Mouse (Mus musculus) heart, embryonic 16.5 days (tissue): ENCODE data around the gene Tnk2. TPM values are rescaled to one million over a fixed set of nuclear protein-coding genes. Genes with fewer than 3 reads are reported as not detected.

Experiments
- ATAC-seq: fragments of 200-750 bp; cut with Nextera tagmentation; replicated peaks from 2 replicates; pipeline ENCODE4 v1.8.0; 2017; ENCODE audit warnings: moderate number of reproducible peaks; ENCODE audit not compliant: insufficient read depth, low FRiP score; ENCODE audit errors: extremely low read depth
- H3K27ac ChIP-seq: fragments of 300-500 bp; sonication (generic); 2 replicates; pipeline ENCODE4 v1.5.1; 2014; ENCODE audit warnings: mild to moderate bottlenecking, low read length, control low read depth, moderate library complexity
- H3K27me3 ChIP-seq: fragments of 300-500 bp; sonication (generic); 2 replicates; pipeline ENCODE4 v1.6.1; 2014; ENCODE audit warnings: low read length, mixed read lengths; ENCODE audit not compliant: control insufficient read depth, insufficient read depth
- H3K36me3 ChIP-seq: fragments of 300-500 bp; sonication (generic); 2 replicates; pipeline ENCODE4 v1.6.1; 2014; ENCODE audit not compliant: control insufficient read depth, insufficient read depth
- H3K4me1 ChIP-seq: fragments of 300-500 bp; sonication (generic); 2 replicates; pipeline ENCODE4 v1.6.1; 2014; ENCODE audit warnings: low read length, mixed read lengths; ENCODE audit not compliant: control insufficient read depth, insufficient read depth
- H3K4me2 ChIP-seq: fragments of 300-500 bp; sonication (generic); 2 replicates; pipeline ENCODE4 v1.6.1; 2014; ENCODE audit warnings: low read depth, mild to moderate bottlenecking, control low read depth, low read length
- H3K4me3 ChIP-seq: fragments of 300-500 bp; sonication (generic); 2 replicates; pipeline ENCODE4 v1.5.1; 2014; ENCODE audit warnings: mild to moderate bottlenecking, control low read depth, low read length
- H3K9ac ChIP-seq: fragments of 300-500 bp; sonication (generic); 2 replicates; pipeline ENCODE4 v1.6.1; 2014; ENCODE audit warnings: low read length, control low read depth
- H3K9me3 ChIP-seq: fragments of 300-500 bp; sonication (generic); replicated peaks from 2 replicates; pipeline ENCODE4 v1.6.1; 2016; ENCODE audit warnings: low read length; ENCODE audit not compliant: control insufficient read depth
- WGBS: fragments of 180-500 bp; shearing (Covaris S2); extraction: QIAGEN DNeasy Blood & Tissue Kit; methylation state at CpG from one replicate; pipeline ENCODE4 v1.1.7; 2014; 5-methylcytosine and 5-hydroxymethylcytosine counted together
- polyA plus RNA-seq: library from polyadenylated mRNA; unstranded; fragments of >200 nt; fragmentation: Nextera tagmentation; extraction: Ambion mirVana; gene quantifications from 2 replicates; pipeline ENCODE4 v1.2.1, GENCODE M21; 2015

The Tnk2 gene
- polyA plus RNA-seq, 1 experiment from 2014 or later: 9.0 TPM

- H3K27ac ChIP-seq: no peak overlapping the region
- WGBS: 60% methylated on average over 5 of the region's 5 CpGs
- H3K36me3 ChIP-seq: 0 out of 2 replicates have a peak, but pooled peaks cover 2% of the 10 kb centered on the region
- no peaks in the 10 kb centered on the region for H3K27me3 ChIP-seq
- H3K4me2 ChIP-seq: no peak overlapping the region
- H3K4me1 ChIP-seq: peaks cover 3% of the 10 kb centered on the region; the same call in 1 of the 2 replicates
- no peak overlapping the region for H3K9ac ChIP-seq
- H3K4me3 ChIP-seq: no peak overlapping the region
- H3K9me3 ChIP-seq: no peaks in the 10 kb centered on the region
- ATAC-seq: no peak
Observed at GRCm38 (mm10) chr16:32685998-32686397, 42.3 kb downstream of the Tnk2 start.

GRCm38 (mm10) chr16:32687221-32687620 lies 43.5 kb downstream of the Tnk2 start:
- Histone ChIP-seq H3K9me3 (no peaks in the 10 kb centered on the region), H3K27me3 (no peaks in the 10 kb centered on the region), H3K36me3 (no peaks in the 10 kb centered on the region), H3K4me1 (peaks cover 3% of the 10 kb centered on the region; the same call in 1 of the 2 replicates), H3K4me3 (no peak overlapping the region), H3K4me2 (no peak overlapping the region), H3K9ac (no peak overlapping the region), H3K27ac (no peak overlapping the region)
- no peak for ATAC-seq
- WGBS: 75% methylated on average over 5 of the region's 5 CpGs

GRCm38 (mm10) chr16:32688770-32689169 lies 45.1 kb downstream of the Tnk2 start:
- no peak overlapping the region for H3K9ac ChIP-seq
- ATAC-seq: no peak
- WGBS: 55% methylated on average over 4 of the region's 4 CpGs
- no peak overlapping the region for H3K4me3 ChIP-seq
- H3K4me2 ChIP-seq: no peak overlapping the region
- H3K9me3 ChIP-seq: no peaks in the 10 kb centered on the region
- peaks cover 3% of the 10 kb centered on the region; the same call in 1 of the 2 replicates for H3K4me1 ChIP-seq
- no peaks in the 10 kb centered on the region for H3K36me3 ChIP-seq
- H3K27ac ChIP-seq: no peak overlapping the region
- H3K27me3 ChIP-seq: no peaks in the 10 kb centered on the region

- Histone ChIP-seq H3K9ac (peak overlapping the region; percentile 41), H3K4me2 (no peak overlapping the region; the same call in 1 of the 2 replicates), H3K27ac (no peak overlapping the region), H3K9me3 (no peaks in the 10 kb centered on the region), H3K36me3 (no peaks in the 10 kb centered on the region), H3K27me3 (no peaks in the 10 kb centered on the region), H3K4me1 (peaks cover 3% of the 10 kb centered on the region; the same call in 1 of the 2 replicates), H3K4me3 (no peak overlapping the region)
- ATAC-seq: no peak; the same call in 1 of the 2 replicates
- 6% methylated on average over 9 of the region's 9 CpGs for WGBS
Observed at GRCm38 (mm10) chr16:32689501-32689900, 45.8 kb downstream of the Tnk2 start.

GRCm38 (mm10) chr16:32696841-32697464 lies 53.3 kb downstream of the Tnk2 start:
- no peak overlapping the region for H3K9ac ChIP-seq
- H3K4me2 ChIP-seq: no peak overlapping the region
- H3K27ac ChIP-seq: no peak overlapping the region
- H3K36me3 ChIP-seq: no peaks in the 10 kb centered on the region
- H3K4me3 ChIP-seq: no peak overlapping the region
- no peak for ATAC-seq
- H3K9me3 ChIP-seq: no peaks in the 10 kb centered on the region
- WGBS: 32% methylated on average over 7 of the region's 7 CpGs
- peaks cover 9% of the 10 kb centered on the region for H3K4me1 ChIP-seq
- H3K27me3 ChIP-seq: no peaks in the 10 kb centered on the region

- WGBS: 90% methylated on average over 22 of the region's 22 CpGs
- Histone ChIP-seq H3K4me3 (no peak overlapping the region), H3K27me3 (no peaks in the 10 kb centered on the region), H3K9me3 (no peaks in the 10 kb centered on the region), H3K4me1 (peaks cover 9% of the 10 kb centered on the region), H3K4me2 (no peak overlapping the region), H3K9ac (no peak overlapping the region), H3K27ac (no peak overlapping the region), H3K36me3 (no peaks in the 10 kb centered on the region)
- no peak for ATAC-seq
Observed at GRCm38 (mm10) chr16:32697665-32698446, 54.2 kb downstream of the Tnk2 start.

GRCm38 (mm10) chr16:32698550-32698949 lies 54.9 kb downstream of the Tnk2 start:
- Histone ChIP-seq H3K27ac (no peak overlapping the region), H3K4me1 (peaks cover 11% of the 10 kb centered on the region), H3K4me3 (no peak overlapping the region), H3K27me3 (no peaks in the 10 kb centered on the region), H3K4me2 (no peak overlapping the region), H3K9me3 (no peaks in the 10 kb centered on the region), H3K9ac (no peak overlapping the region), H3K36me3 (no peaks in the 10 kb centered on the region)
- ATAC-seq: no peak
- 42% methylated on average over 7 of the region's 7 CpGs for WGBS

GRCm38 (mm10) chr16:32703312-32703912 lies 59.7 kb downstream of the Tnk2 start:
- Histone ChIP-seq H3K9ac (no peak overlapping the region), H3K4me2 (no peak overlapping the region), H3K36me3 (no peaks in the 10 kb centered on the region), H3K27ac (no peak overlapping the region), H3K9me3 (peaks cover 4% of the 10 kb centered on the region), H3K4me1 (peaks cover 9% of the 10 kb centered on the region; the same call in 1 of the 2 replicates), H3K4me3 (no peak overlapping the region), H3K27me3 (no peaks in the 10 kb centered on the region)
- peak; percentile 28; the same call in 1 of the 2 replicates for ATAC-seq
- WGBS: 59% methylated on average over 9 of the region's 9 CpGs

- no peaks in the 10 kb centered on the region for H3K27me3 ChIP-seq
- H3K9ac ChIP-seq: no peak overlapping the region
- 94% methylated on average over 3 of the region's 3 CpGs for WGBS
- H3K27ac ChIP-seq: no peak overlapping the region
- H3K36me3 ChIP-seq: no peaks in the 10 kb centered on the region
- H3K4me2 ChIP-seq: no peak overlapping the region
- no peak for ATAC-seq
- H3K4me1 ChIP-seq: peaks cover 12% of the 10 kb centered on the region
- H3K9me3 ChIP-seq: peaks cover 4% of the 10 kb centered on the region
- H3K4me3 ChIP-seq: no peak overlapping the region
Observed at GRCm38 (mm10) chr16:32705606-32706005, 61.9 kb downstream of the Tnk2 start.
